Mouse (Mus musculus): ENCODE measurements around the gene Grip1. TPM values are rescaled to one million over a fixed set of nuclear protein-coding genes. Genes with fewer than 3 reads are reported as not detected.

Grip1 gene
- polyA plus RNA-seq, 1 experiment from 2014 or later = 0.87 TPM

GRCm38 (mm10) chr10:119752361-119752798 is 298.8 kb downstream of the Grip1 start:
- no peaks in the 10 kb centered on the region for H3K27me3 ChIP-seq (ENCODE audit: control insufficient read depth, insufficient read depth, low read length)
- no peaks in the 10 kb centered on the region for H3K4me1 ChIP-seq (replicated peaks; ENCODE audit: control insufficient read depth, insufficient read depth)
- no peaks in the 10 kb centered on the region for H3K9me3 ChIP-seq (ENCODE audit: control insufficient read depth, low read length)
- no peak overlapping the region for H3K4me3 ChIP-seq (ENCODE audit: low read depth, low read length)
- no peak overlapping the region for H3K27ac ChIP-seq (replicated peaks)
- peak; percentile 22 for DNase-seq (ENCODE audit: low spot score)
- H3K36me3 ChIP-seq (ENCODE audit: control insufficient read depth, insufficient read depth, low read length) = no peaks in the 10 kb centered on the region
- whole genome bisulfite sequencing = 42% methylated on average over 6 of the region's 6 CpGs
- TF ChIP-seq CTCF (IDR thresholded peaks at IDR 0.05; ENCODE audit: low read depth) (no peak), EP300 (optimal IDR thresholded peaks at IDR 0.05) (no peak)
- no peak overlapping the region for H3K9ac ChIP-seq (ENCODE audit: low read length)
- H3K4me2 ChIP-seq (replicated peaks; ENCODE audit: low read depth) = no peak overlapping the region
- peak; percentile 64 for ATAC-seq (ENCODE audit: low FRiP score, low TSS enrichment)

DNA sequence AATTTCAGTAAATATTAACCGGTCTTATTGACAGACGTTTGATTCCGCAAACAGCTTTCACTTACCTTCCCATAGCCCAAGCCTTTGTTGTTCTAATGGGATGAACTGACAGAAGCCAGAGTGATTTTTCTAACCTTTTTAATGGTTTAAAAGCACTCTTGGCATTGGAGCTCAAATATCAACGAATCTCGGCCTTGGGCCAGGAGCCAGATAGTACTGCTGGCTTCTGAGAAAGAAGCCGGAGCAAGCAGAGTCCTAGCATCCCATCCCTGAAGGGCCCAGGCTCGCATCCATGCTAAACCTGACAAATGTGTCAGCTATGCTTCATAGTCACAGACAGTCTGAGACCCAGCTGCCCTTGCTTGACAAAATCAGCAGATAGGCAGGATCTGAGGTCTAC is 302.6 kb downstream of the Grip1 start:
- H3K27me3 ChIP-seq (ENCODE audit: control insufficient read depth, insufficient read depth, low read length) = no peaks in the 10 kb centered on the region
- no peaks in the 10 kb centered on the region for H3K4me1 ChIP-seq (replicated peaks; ENCODE audit: control insufficient read depth, insufficient read depth)
- no peaks in the 10 kb centered on the region for H3K36me3 ChIP-seq (ENCODE audit: control insufficient read depth, insufficient read depth, low read length)
- no peak overlapping the region for H3K4me3 ChIP-seq (ENCODE audit: low read depth, low read length)
- no peak for TF ChIP-seq EP300 (optimal IDR thresholded peaks at IDR 0.05)
- no peak for TF ChIP-seq CTCF (IDR thresholded peaks at IDR 0.05; ENCODE audit: low read depth)
- no peak overlapping the region for H3K9ac ChIP-seq (ENCODE audit: low read length)
- DNase-seq (ENCODE audit: low spot score) = no peak
- WGBS = 50% methylated on average over 7 of the region's 7 CpGs
- no peak overlapping the region for H3K27ac ChIP-seq (replicated peaks)
- no peak for ATAC-seq (ENCODE audit: low FRiP score, low TSS enrichment)
- H3K9me3 ChIP-seq (ENCODE audit: control insufficient read depth, low read length) = no peaks in the 10 kb centered on the region
- no peak overlapping the region for H3K4me2 ChIP-seq (replicated peaks; ENCODE audit: low read depth)

DNA sequence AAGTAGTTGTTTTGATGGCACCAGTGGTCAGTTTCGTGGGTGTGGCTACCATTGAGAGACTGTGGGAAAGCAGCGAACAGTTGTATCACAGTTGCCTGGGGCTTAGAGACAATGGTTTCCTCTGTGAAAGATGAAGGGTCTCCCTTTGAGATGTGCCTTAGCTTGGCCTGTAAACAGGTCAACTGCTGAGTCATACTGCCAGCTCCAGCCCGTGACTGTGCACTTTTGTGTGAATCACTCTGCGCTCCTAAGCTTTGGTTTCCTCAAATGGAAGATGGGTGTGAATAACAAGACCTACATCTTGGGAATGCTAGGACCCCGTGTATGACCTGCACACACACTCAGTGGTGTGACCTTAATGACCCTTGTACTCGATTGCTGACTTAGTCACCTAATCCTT is 303.6 kb downstream of the Grip1 start:
- Histone ChIP-seq H3K4me2 (replicated peaks; ENCODE audit: low read depth) (no peak overlapping the region), H3K27me3 (ENCODE audit: control insufficient read depth, insufficient read depth, low read length) (no peaks in the 10 kb centered on the region), H3K4me3 (ENCODE audit: low read depth, low read length) (no peak overlapping the region), H3K27ac (replicated peaks) (no peak overlapping the region), H3K9me3 (ENCODE audit: control insufficient read depth, low read length) (no peaks in the 10 kb centered on the region), H3K36me3 (ENCODE audit: control insufficient read depth, insufficient read depth, low read length) (no peaks in the 10 kb centered on the region), H3K4me1 (replicated peaks; ENCODE audit: control insufficient read depth, insufficient read depth) (no peaks in the 10 kb centered on the region), H3K9ac (ENCODE audit: low read length) (no peak overlapping the region)
- WGBS = 85% methylated on average over 6 of the region's 6 CpGs
- DNase-seq (ENCODE audit: low spot score) (no peak), ATAC-seq (ENCODE audit: low FRiP score, low TSS enrichment) (no peak)
- TF ChIP-seq CTCF (IDR thresholded peaks at IDR 0.05; ENCODE audit: low read depth) = no peak
- no peak for TF ChIP-seq EP300 (optimal IDR thresholded peaks at IDR 0.05)

GRCm38 (mm10) chr10:119761451-119762367 is 308.1 kb downstream of the Grip1 start:
- DNase-seq (ENCODE audit: low spot score) (no peak), ATAC-seq (ENCODE audit: low FRiP score, low TSS enrichment) (no peak)
- H3K36me3 ChIP-seq (ENCODE audit: control insufficient read depth, insufficient read depth, low read length) = no peaks in the 10 kb centered on the region
- no peak overlapping the region for H3K9ac ChIP-seq (ENCODE audit: low read length)
- H3K4me3 ChIP-seq (ENCODE audit: low read depth, low read length) = no peak overlapping the region
- H3K4me1 ChIP-seq (replicated peaks; ENCODE audit: control insufficient read depth, insufficient read depth) = no peaks in the 10 kb centered on the region
- no peaks in the 10 kb centered on the region for H3K9me3 ChIP-seq (ENCODE audit: control insufficient read depth, low read length)
- TF ChIP-seq CTCF (IDR thresholded peaks at IDR 0.05; ENCODE audit: low read depth) (no peak), EP300 (optimal IDR thresholded peaks at IDR 0.05) (no peak)
- 92% methylated on average over 33 of the region's 33 CpGs for WGBS
- H3K27me3 ChIP-seq (ENCODE audit: control insufficient read depth, insufficient read depth, low read length) = no peaks in the 10 kb centered on the region
- no peak overlapping the region for H3K27ac ChIP-seq (replicated peaks)
- H3K4me2 ChIP-seq (replicated peaks; ENCODE audit: low read depth) = no peak overlapping the region

DNA sequence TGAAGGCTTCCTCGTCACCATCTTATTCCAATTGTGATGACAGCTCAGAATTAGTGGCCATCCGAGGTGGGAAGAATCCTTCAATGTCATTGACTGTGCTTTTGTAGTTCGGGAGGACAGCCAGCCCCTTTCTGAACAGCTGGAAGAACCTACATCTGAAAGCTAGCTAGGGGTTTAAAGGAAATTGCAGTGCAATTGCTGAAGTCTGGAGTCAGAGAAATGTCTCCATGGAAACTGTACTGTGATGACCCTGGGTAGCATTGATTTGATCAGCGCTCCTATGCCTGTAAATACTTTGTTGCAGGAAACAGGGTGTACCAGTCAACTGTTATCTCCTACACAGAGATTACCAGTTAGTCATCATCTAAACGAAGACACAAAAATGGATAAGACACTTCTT is 325.2 kb downstream of the Grip1 start:
- TF ChIP-seq CTCF (IDR thresholded peaks at IDR 0.05; ENCODE audit: low read depth) (no peak), EP300 (optimal IDR thresholded peaks at IDR 0.05) (no peak)
- WGBS = 54% methylated on average over 5 of the region's 5 CpGs
- Histone ChIP-seq H3K36me3 (ENCODE audit: control insufficient read depth, insufficient read depth, low read length) (no peaks in the 10 kb centered on the region), H3K9me3 (ENCODE audit: control insufficient read depth, low read length) (no peaks in the 10 kb centered on the region), H3K9ac (ENCODE audit: low read length) (no peak overlapping the region), H3K4me1 (replicated peaks; ENCODE audit: control insufficient read depth, insufficient read depth) (no peaks in the 10 kb centered on the region), H3K27me3 (ENCODE audit: control insufficient read depth, insufficient read depth, low read length) (no peaks in the 10 kb centered on the region), H3K4me2 (replicated peaks; ENCODE audit: low read depth) (no peak overlapping the region), H3K27ac (replicated peaks) (no peak overlapping the region), H3K4me3 (ENCODE audit: low read depth, low read length) (no peak overlapping the region)
- DNase-seq (ENCODE audit: low spot score) (no peak), ATAC-seq (ENCODE audit: low FRiP score, low TSS enrichment) (no peak)

DNA sequence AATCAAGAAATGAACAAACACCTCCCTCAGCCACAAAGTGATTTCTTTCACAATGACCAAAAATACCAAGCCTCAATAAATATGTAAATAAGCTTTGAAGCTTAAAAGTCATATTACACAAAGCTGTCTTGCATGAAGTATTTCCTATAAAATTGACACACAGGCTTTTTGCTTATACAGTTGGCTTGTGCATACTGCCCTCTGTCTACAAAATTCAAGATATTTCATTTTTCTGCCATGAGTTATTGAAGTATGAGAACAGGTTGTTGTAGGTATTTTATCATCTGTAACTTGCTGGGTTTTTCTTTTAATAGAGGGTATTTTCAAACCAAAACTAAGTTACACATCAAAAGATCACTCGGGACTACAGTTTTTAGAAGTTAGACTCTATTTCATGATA is 326.0 kb downstream of the Grip1 start:
- no peak overlapping the region for H3K27ac ChIP-seq (replicated peaks)
- WGBS = 86% methylated on average over 1 of the region's 1 CpGs
- DNase-seq (ENCODE audit: low spot score) = no peak
- TF ChIP-seq EP300 (optimal IDR thresholded peaks at IDR 0.05) (no peak), CTCF (IDR thresholded peaks at IDR 0.05; ENCODE audit: low read depth) (peak; percentile 35)
- no peak overlapping the region for H3K9ac ChIP-seq (ENCODE audit: low read length)
- H3K36me3 ChIP-seq (ENCODE audit: control insufficient read depth, insufficient read depth, low read length) = no peaks in the 10 kb centered on the region
- ATAC-seq (ENCODE audit: low FRiP score, low TSS enrichment) = no peak
- no peaks in the 10 kb centered on the region for H3K4me1 ChIP-seq (replicated peaks; ENCODE audit: control insufficient read depth, insufficient read depth)
- H3K9me3 ChIP-seq (ENCODE audit: control insufficient read depth, low read length) = no peaks in the 10 kb centered on the region
- no peak overlapping the region for H3K4me3 ChIP-seq (ENCODE audit: low read depth, low read length)
- no peaks in the 10 kb centered on the region for H3K27me3 ChIP-seq (ENCODE audit: control insufficient read depth, insufficient read depth, low read length)
- no peak overlapping the region for H3K4me2 ChIP-seq (replicated peaks; ENCODE audit: low read depth)

Data from stomach, postnatal 0 days (tissue).